Mouse (Mus musculus): Measurements from ENCODE around the gene Rpl24. TPM values are rescaled to one million over a fixed set of nuclear protein-coding genes. Genes with fewer than 3 reads are reported as not detected.
"Not testable (repeated sequence)": the region's sequence is repeated elsewhere in the genome, so short reads cannot be mapped to it uniquely, and the experiment has no call there.

Rpl24 gene
- polyA plus RNA-seq, 1 experiment from 2014 or later, result 747 TPM

- Histone ChIP-seq H3K36me3 (replicated peaks) (no peaks in the 10 kb centered on the region), H3K27ac (no peak overlapping the region), H3K27me3 (no peaks in the 10 kb centered on the region), H3K4me2 (no peak overlapping the region), H3K4me1 (no peaks in the 10 kb centered on the region), H3K9ac (no peak overlapping the region), H3K4me3 (replicated peaks) (no peak overlapping the region), H3K9me3 (0 out of 2 replicates have a peak, but pooled peaks cover 2% of the 10 kb centered on the region)
- peak; percentile 65 for ATAC-seq (ENCODE audit: low FRiP score)
- WGBS, result 42% methylated on average over 19 of the region's 19 CpGs
Measured at GRCm38 (mm10) chr16:55950946-55951678, 15.0 kb upstream of the Rpl24 start.

- Histone ChIP-seq H3K36me3 (replicated peaks) (no peaks in the 10 kb centered on the region), H3K4me2 (no peak overlapping the region), H3K9me3 (0 out of 2 replicates have a peak, but pooled peaks cover 2% of the 10 kb centered on the region), H3K27me3 (no peaks in the 10 kb centered on the region), H3K9ac (no peak overlapping the region), H3K4me1 (no peaks in the 10 kb centered on the region), H3K4me3 (replicated peaks) (no peak overlapping the region), H3K27ac (no peak overlapping the region)
- ATAC-seq (ENCODE audit: low FRiP score), result 0 out of 2 replicates have a peak, but pooled peaks have one; percentile 27
- 75% methylated on average over 7 of the region's 7 CpGs for WGBS
Measured at GRCm38 (mm10) chr16:55951679-55952327, 14.3 kb upstream of the Rpl24 start.

GRCm38 (mm10) chr16:55952771-55953170, 13.3 kb upstream of the Rpl24 start:
- no peak overlapping the region for H3K27ac ChIP-seq
- no peak overlapping the region for H3K4me2 ChIP-seq
- H3K4me3 ChIP-seq (replicated peaks), result no peak overlapping the region
- ATAC-seq (ENCODE audit: low FRiP score), result no peak
- no peak overlapping the region for H3K9ac ChIP-seq
- H3K9me3 ChIP-seq, result 0 out of 2 replicates have a peak, but pooled peaks cover 2% of the 10 kb centered on the region
- H3K27me3 ChIP-seq, result no peaks in the 10 kb centered on the region
- no peaks in the 10 kb centered on the region for H3K4me1 ChIP-seq
- H3K36me3 ChIP-seq (replicated peaks), result no peaks in the 10 kb centered on the region

GRCm38 (mm10) chr16:55954196-55954595, 11.9 kb upstream of the Rpl24 start:
- not testable (repeated sequence) for H3K4me3 ChIP-seq (replicated peaks); H3K27me3 ChIP-seq; H3K36me3 ChIP-seq (replicated peaks); H3K9ac ChIP-seq; H3K9me3 ChIP-seq; H3K4me2 ChIP-seq; H3K4me1 ChIP-seq; ATAC-seq (ENCODE audit: low FRiP score); H3K27ac ChIP-seq
- 93% methylated on average over 9 of the region's 9 CpGs for WGBS

GRCm38 (mm10) chr16:55963068-55963467, 3.0 kb upstream of the Rpl24 start:
- not testable (repeated sequence) for H3K4me3 ChIP-seq (replicated peaks); H3K27me3 ChIP-seq; H3K9ac ChIP-seq; H3K4me1 ChIP-seq; H3K4me2 ChIP-seq; H3K36me3 ChIP-seq (replicated peaks); H3K9me3 ChIP-seq; ATAC-seq (ENCODE audit: low FRiP score); H3K27ac ChIP-seq
- 95% methylated on average over 6 of the region's 11 CpGs for WGBS

- Histone ChIP-seq H3K4me2 (no peak overlapping the region), H3K9ac (no peak overlapping the region), H3K27me3 (no peaks in the 10 kb centered on the region), H3K4me3 (replicated peaks) (no peak overlapping the region), H3K36me3 (replicated peaks) (peaks cover 7% of the 10 kb centered on the region), H3K4me1 (peaks cover 9% of the 10 kb centered on the region), H3K27ac (no peak overlapping the region), H3K9me3 (no peaks in the 10 kb centered on the region)
- WGBS, result 72% methylated on average over 4 of the region's 4 CpGs
- ATAC-seq (ENCODE audit: low FRiP score), result no peak
Measured at GRCm38 (mm10) chr16:55964126-55964949, 1.7 kb upstream of the Rpl24 start.

GRCm38 (mm10) chr16:55967221-55967620, 1.1 kb downstream of the Rpl24 start:
- Histone ChIP-seq H3K27me3 (no peaks in the 10 kb centered on the region), H3K36me3 (replicated peaks) (peaks cover 34% of the 10 kb centered on the region), H3K9me3 (no peaks in the 10 kb centered on the region), H3K9ac (peak overlapping the region; percentile 70), H3K27ac (no peak overlapping the region), H3K4me2 (peak overlapping the region; percentile 79), H3K4me1 (peaks cover 9% of the 10 kb centered on the region), H3K4me3 (replicated peaks) (peak overlapping the region; percentile 84)
- WGBS, result 34% methylated on average over 1 of the region's 1 CpGs
- no peak for ATAC-seq (ENCODE audit: low FRiP score)

GRCm38 (mm10) chr16:55969147-55969546, 3.1 kb downstream of the Rpl24 start:
- WGBS, result 78% methylated on average over 3 of the region's 3 CpGs
- ATAC-seq (ENCODE audit: low FRiP score), result no peak
- Histone ChIP-seq H3K4me3 (replicated peaks) (no peak overlapping the region), H3K4me1 (peaks cover 13% of the 10 kb centered on the region), H3K9me3 (no peaks in the 10 kb centered on the region), H3K9ac (no peak overlapping the region), H3K36me3 (replicated peaks) (peaks cover 34% of the 10 kb centered on the region), H3K4me2 (no peak overlapping the region), H3K27ac (no peak overlapping the region), H3K27me3 (no peaks in the 10 kb centered on the region)

- peaks cover 21% of the 10 kb centered on the region for H3K4me1 ChIP-seq
- H3K36me3 ChIP-seq (replicated peaks), result peaks cover 34% of the 10 kb centered on the region
- H3K9me3 ChIP-seq, result no peaks in the 10 kb centered on the region
- no peak overlapping the region for H3K4me2 ChIP-seq
- no peak for ATAC-seq (ENCODE audit: low FRiP score)
- H3K27ac ChIP-seq, result no peak overlapping the region
- H3K9ac ChIP-seq, result no peak overlapping the region
- H3K27me3 ChIP-seq, result no peaks in the 10 kb centered on the region
- H3K4me3 ChIP-seq (replicated peaks), result no peak overlapping the region
- WGBS, result 91% methylated on average over 5 of the region's 5 CpGs
Measured at GRCm38 (mm10) chr16:55970416-55970815, 4.3 kb downstream of the Rpl24 start.

GRCm38 (mm10) chr16:55971735-55972615, 5.9 kb downstream of the Rpl24 start:
- H3K4me1 ChIP-seq, result peaks cover 27% of the 10 kb centered on the region
- H3K27ac ChIP-seq, result no peak overlapping the region
- WGBS, result 80% methylated on average over 6 of the region's 6 CpGs
- ATAC-seq (ENCODE audit: low FRiP score), result no peak
- no peaks in the 10 kb centered on the region for H3K27me3 ChIP-seq
- no peak overlapping the region for H3K4me2 ChIP-seq
- H3K4me3 ChIP-seq (replicated peaks), result no peak overlapping the region
- no peak overlapping the region for H3K9ac ChIP-seq
- no peaks in the 10 kb centered on the region for H3K9me3 ChIP-seq
- peaks cover 34% of the 10 kb centered on the region for H3K36me3 ChIP-seq (replicated peaks)

- H3K36me3 ChIP-seq (replicated peaks), result peaks cover 35% of the 10 kb centered on the region
Measured at GRCm38 (mm10) chr16:55972626-55973201, 6.6 kb downstream of the Rpl24 start.

More at GRCm38 (mm10) chr16:55972626-55973201, 6.6 kb downstream of the Rpl24 start:
- Histone ChIP-seq H3K4me2 (peak overlapping the region; percentile 78), H3K27me3 (no peaks in the 10 kb centered on the region), H3K9me3 (no peaks in the 10 kb centered on the region), H3K4me1 (peaks cover 21% of the 10 kb centered on the region), H3K27ac (peak overlapping the region; percentile 63), H3K4me3 (replicated peaks) (peak overlapping the region; percentile 100), H3K9ac (no peak overlapping the region)
- ATAC-seq (ENCODE audit: low FRiP score), result no peak
- 61% methylated on average over 10 of the region's 10 CpGs for WGBS

Measured in forebrain, embryonic 12.5 days (tissue).